Mouse (Mus musculus) sigmoid colon, adult 10 weeks (tissue): Measurements from ENCODE around the gene Rpl24. TPM values are rescaled to one million over a fixed set of nuclear protein-coding genes. Genes with fewer than 3 reads are reported as not detected.

Experiments used
- polyA plus RNA-seq: library from polyadenylated mRNA; stranded (reverse); fragments of 350-450 nt; fragmentation: Illumina TruSeq; extraction: RNeasy Lipid Tissue Mini Kit (QIAGEN cat#74804); gene quantifications from one replicate; pipeline ENCODE4 v1.2.3, GENCODE M21; 2014; ENCODE audit warnings: low read depth, low replicate concordance

Gene Rpl24
- 496 TPM for polyA plus RNA-seq

GRCm38 (mm10) chr16:55966212-55966871, at the start of gene Rpl24:
TSS of gene Rpl24 (plus strand) at chr16:55966275.

DNA sequence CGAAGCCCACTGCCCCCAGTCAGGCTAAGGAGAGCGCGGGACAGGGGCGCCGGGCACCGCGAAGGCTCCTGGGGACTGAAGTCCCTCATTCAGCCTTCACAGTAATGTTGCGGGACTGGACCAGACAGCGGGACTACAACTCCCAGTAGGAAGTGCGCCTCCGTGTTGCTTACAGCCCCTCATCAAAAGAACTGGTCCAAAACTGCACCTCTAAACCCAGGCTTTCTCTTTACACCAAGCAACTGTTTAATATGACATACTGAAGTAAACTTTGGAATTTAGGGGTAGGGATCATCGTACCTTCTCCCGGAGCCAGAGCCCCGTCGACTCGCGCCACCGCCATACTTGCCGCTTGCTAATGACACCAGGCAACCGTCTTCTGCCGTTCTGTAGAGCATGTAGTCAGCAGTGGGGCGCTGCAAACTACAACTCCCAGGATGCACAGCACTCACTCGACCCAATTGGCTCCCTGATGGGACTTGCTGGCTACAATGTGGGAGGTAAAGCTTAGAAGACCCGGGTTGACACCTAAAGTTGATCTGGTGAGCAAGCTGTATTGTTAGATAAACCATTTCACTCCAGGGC, 31.5 kb upstream of the Rpl24 start, which contains the start of gene Cep97:
Gene Cep97 (minus strand): TSS at position 403 of the 585 bp plus-strand sequence.

GRCm38 (mm10) chr16:55973431-55974255, 7.6 kb downstream of the Rpl24 start, which contains the start of gene Zbtb11:
TSS of gene Zbtb11 (plus strand) at chr16:55973883.

Other genes with a start within 250 kb of the Rpl24 start
- gene Nfkbiz, start 127.4 kb upstream of the Rpl24 start, polyA plus RNA-seq = 43.6 TPM
- gene Nxpe3, start 71.0 kb upstream of the Rpl24 start, polyA plus RNA-seq = 1.1 TPM
- 7.7 TPM for gene Cep97, start 31.4 kb upstream of the Rpl24 start, polyA plus RNA-seq
- 43.5 TPM for gene Zbtb11, start 7.6 kb downstream of the Rpl24 start, polyA plus RNA-seq
- 340 TPM for gene Pcnp, start 63.5 kb downstream of the Rpl24 start, polyA plus RNA-seq
- 51.4 TPM for gene Trmt10c, start 71.5 kb downstream of the Rpl24 start, polyA plus RNA-seq
- gene Senp7, start 82.1 kb downstream of the Rpl24 start, polyA plus RNA-seq = 40.6 TPM
- gene Impg2, start 238.0 kb downstream of the Rpl24 start, polyA plus RNA-seq = 0.60 TPM